Mouse (Mus musculus): ENCODE data around the gene Scyl2.
"Not testable (repeated sequence)": the region's sequence is repeated elsewhere in the genome, so short reads cannot be mapped to it uniquely, and the experiment has no call there.

The Scyl2 gene

DNA sequence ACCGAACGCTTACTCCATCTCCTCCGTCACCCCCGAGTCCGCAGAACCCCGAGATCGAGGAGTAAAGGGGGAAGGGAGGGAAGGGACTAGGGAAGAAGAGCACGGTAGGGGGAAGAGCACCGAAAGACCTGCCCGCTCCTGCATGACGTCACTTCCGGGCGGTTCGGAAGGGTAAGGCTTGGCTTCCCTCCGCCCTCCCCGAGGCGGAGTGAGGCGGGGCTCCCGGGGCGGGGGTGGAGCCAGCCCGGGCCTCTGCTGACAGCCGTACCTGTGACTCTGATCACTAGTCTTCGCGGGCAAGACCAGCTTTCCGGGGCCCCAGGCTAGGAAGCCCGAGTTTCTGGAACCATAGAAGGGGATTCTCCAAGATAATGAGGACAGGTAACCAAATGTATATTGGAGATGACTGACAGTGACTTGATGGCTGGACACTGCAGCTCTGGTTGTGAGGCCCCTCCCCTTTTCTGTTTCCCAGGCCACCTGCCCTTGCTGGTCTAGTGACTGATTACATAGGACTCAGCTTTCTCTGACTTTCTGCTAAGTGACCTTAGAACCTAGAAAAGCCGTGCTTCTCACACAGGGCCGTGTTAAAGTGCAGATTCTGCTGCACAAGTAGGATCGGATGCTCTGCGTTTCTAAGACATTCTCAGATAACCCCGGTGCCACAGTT lies at the start of gene Scyl2:
Gene Scyl2 (minus strand): TSS at position 147 of the 670 bp plus-strand sequence.
- peak; percentile 91 to 93 for DNase-seq (ENCODE audit: low spot score in 2 of 2)

DNA sequence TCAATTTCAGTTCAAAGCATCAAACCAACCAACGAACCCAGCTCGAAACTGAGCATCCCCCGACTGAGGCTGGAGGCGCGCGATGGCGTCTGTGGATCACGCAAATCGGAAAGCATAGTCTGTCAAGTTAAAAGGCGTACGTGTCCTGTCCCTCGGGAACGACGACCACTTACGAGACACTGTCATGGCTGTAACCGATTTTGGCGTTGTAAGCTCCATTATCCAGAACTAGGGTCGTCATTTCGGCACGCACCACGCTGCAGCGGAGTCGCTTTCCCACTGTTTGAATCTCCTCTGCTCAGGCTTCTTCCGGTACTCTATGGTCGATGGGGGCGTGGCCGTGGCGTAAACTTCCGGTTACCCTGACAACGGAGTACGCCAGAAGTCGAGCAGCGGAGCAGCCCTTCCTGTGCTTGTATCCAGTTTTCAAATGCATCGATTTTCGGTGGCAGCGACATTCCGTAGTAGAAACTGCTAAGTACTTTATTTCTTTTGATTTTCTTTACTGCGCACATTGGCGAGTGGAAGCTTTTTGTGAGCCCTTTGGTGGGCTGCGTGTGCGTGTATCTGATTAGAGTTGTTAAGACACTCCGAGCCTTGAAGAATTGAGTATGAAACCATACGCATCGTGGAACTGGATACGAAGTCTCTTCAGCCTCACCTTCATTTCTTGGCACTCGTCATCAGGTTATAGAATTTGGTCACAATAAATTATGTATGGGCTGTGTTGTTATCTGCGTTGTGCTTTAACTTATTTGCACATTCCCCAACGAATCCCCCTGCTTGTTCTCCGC lies 46.1 kb upstream of the Scyl2 start, which contains the start of gene Actr6:
Gene Actr6 (minus strand): TSS at position 295 of the 794 bp plus-strand sequence.
- peak; percentile 91 to 95 for DNase-seq (ENCODE audit: low spot score in 2 of 2)

DNA sequence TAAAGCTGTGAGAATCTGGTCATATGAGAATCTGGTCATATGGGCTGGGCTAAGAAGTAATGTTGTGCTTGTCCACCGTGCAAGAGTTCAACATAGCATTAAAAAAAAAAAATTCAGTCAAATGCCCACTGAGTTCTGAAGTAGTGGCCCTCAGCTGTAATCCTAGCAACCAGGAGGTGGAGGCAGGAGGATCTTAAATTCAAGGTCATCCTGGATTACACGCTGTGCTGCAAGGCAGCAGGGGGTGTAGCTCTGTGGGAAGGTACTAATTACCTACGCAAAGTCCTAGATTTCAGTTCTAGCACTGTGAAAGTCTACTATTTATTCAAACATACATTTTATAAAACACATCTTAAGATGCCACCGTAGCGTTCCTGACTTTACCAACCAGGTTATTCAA lies 45.3 kb upstream of the Scyl2 start:
- DNase-seq (ENCODE audit: low spot score in 2 of 2): no peak

DNA sequence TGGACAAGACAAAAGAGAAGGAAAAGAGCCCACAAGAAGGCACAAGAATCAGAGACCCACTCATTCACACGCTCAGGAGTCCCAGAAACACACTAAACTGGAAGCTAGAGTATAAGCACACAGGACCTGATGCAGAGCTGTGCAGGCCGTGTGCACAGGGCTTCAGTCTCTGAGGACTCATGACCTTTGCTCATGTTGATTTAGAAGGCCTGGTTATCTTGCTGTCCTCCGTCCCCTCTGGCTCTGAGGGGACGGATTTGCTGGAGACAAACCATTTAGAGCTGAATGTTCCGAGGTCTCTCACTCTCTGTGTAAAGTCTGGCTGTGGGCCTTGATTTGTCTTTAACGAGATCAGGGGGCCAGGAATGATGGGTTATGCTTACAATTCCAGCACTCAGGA lies 44.3 kb upstream of the Scyl2 start:
- DNase-seq (ENCODE audit: low spot score in 2 of 2): no peak

DNA sequence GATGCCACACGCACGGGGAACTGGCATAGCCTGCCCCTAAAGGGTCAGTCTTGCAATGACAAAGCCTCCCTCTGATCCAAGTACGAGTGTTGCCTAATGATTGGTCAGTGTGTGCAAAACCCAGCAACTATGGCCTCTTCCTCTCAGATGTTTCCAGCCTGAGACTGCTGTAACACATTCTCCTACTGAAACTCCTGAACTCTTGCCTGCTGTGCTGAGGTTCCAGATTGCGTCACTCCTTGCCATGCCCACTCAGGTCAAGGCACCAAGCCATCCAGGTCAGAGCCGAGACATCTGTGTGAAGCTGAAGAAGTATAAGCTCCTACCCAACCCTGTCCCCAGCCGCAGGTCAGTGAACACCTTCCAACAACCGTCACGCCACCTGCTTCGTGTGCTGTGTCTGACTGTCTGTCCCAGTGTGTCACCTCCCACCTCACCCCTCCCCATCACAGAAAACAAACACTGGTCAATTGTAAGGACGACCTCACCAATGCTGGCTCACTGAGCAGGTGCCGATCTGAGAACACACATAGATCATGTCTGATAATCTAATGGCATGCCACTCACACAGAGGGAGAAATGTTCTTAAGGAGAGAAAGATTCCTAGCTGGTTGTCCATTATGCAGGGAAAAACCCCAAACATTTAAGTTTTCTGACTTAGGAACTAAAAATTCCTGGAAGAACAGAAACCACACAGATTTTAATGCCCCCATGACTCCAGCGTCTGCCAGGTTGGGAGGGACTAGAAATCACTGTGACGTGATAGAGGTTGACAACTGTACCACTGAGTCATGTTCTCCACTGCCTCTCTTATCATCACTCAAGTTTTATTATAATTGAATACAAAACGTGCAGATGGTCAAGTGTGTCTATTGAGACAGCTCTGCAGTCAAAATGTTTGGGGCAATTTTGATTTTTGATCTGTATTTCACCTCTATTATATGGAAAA lies 36.4 kb upstream of the Scyl2 start:
- DNase-seq (ENCODE audit: low spot score in 2 of 2): no peak

DNA sequence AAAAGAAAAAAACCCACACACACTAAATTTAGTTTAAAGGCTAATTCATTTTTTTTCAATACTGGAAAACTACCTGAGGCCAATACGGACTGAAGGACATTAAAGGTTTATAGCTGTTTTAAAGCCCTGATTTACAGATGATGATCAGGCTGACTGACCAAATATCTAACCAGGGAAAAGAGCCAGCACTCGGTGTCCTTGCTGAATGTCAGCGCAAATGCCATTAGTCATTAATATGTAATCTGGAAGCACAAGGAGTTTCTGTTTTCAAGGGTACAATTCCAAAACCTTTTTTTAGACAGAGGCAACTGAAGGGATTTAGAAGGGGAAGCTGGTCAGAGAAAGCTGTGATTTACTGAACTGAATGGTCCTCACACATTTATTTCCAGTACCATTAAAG lies 34.7 kb upstream of the Scyl2 start:
- DNase-seq (ENCODE audit: low spot score in 2 of 2): no peak

DNA sequence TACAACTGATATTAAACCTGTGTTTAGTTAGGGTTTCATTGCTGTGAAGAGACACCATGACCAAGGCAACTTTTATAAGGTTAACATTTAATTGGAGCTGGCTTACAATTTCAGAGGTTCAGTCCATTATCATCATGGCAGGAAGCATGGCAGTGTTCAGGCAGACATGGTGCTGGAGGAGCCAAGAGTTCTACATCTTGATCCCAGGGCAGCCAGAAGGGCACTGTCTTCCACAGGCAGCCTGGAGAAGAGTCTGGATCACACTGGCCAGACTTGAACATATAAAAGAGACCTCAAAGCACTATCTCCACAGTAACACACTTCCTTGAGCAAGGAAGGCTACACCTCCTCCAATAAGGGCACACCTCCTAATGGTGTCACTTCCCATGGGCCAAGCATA lies 34.2 kb upstream of the Scyl2 start:
- no peak for DNase-seq (ENCODE audit: low spot score in 2 of 2)

DNA sequence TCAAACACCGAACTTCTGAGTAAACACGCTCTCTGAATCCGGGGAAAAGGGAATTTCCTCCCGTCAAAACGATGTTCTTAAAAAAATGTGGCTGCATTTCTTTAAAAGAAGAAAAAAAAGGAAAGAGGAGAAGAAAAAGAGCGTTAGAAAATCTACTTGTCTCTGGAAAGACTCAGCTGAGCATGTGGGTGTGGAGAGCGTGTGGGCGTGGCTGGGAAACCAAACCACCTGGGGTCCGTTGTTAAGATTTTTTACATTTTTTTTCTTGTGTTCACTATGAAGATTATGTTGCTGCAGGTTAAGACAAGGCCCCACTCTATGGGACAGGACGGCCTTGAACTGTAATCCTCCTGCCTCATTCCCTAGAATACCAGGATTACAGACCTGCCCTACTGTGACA lies 28.8 kb upstream of the Scyl2 start:
- peak; percentile 8 to 40 for DNase-seq (ENCODE audit: low spot score in 2 of 2)

DNA sequence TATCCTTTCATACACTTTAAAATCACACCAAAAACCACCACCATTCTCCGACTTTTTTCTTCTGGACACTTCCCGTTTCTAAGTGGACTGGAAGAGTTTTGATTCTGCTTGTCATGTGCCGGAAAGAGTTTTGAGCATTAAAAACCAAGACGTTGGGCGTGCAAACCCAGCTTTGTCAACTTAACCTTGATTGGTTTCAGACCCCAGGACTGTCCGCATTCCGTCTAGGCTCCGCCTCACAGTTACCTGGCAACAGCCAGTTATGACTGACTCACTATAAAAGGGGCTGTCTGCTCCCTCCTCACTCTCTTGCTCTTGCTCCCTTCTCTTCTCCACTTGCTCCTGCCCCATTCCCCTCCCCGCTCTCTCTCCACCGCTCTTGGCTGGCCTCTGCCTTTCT lies 22.6 kb upstream of the Scyl2 start:
- no peak for DNase-seq (ENCODE audit: low spot score in 2 of 2)

DNA sequence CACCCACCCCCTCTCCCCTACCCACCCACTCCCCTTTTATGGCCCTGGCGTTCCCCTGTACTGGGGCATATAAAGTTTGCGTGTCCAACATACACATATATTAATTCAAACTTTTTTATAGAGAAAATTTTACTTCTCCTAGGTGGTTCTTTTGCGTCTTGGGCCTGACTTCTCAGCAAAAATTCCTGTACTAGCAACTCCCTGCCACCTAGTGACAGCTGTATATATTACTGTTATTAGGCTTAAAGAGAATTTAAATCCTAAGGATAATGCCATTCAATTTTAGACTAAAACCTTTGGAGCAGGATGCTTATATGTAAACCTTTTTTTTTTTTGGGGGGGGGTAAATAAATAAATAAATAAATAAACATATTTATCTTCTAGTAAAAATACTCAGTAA lies 21.3 kb upstream of the Scyl2 start:
- no peak for DNase-seq (ENCODE audit: low spot score in 2 of 2)

DNA sequence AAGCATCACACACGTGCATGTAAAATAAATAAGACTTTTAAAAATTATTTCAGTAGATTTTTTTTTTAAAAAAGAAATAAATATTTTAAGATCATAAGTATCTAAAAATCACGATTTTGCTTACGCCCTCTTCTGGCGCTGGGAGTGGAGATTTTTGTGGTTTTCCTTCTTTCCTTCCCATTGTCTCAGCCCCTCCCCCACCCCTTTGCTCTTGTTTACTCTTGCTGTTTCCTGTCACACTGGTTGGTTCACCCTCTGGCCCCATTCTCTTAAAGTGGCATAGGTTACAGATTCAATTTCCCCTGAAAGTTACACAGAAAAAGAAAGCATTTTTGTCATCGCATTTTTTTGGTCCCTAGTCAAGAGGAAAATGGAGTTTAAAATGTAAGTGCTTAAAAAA lies 17.0 kb upstream of the Scyl2 start:
- no peak for DNase-seq (ENCODE audit: low spot score in 2 of 2)

DNA sequence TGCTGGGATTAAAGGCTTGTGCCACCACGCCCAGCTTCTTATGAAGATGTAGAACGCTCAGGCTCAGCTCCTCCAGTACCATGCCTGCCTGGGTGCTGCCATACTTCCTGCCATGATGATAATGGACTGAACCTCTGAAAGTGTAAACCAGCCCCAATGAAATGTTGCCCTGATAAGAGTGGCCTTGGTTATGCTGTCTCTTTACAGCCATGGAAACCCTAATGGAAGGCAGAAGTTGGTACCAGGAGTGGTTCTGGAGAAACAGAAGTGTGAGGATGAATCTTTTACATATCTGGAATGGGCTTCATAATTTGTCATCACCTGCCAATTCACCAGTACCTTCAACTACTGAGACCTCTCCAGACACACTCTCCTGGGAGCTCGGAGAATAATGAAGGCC lies 11.9 kb upstream of the Scyl2 start:
- DNase-seq (ENCODE audit: low spot score in 2 of 2): no peak

DNA sequence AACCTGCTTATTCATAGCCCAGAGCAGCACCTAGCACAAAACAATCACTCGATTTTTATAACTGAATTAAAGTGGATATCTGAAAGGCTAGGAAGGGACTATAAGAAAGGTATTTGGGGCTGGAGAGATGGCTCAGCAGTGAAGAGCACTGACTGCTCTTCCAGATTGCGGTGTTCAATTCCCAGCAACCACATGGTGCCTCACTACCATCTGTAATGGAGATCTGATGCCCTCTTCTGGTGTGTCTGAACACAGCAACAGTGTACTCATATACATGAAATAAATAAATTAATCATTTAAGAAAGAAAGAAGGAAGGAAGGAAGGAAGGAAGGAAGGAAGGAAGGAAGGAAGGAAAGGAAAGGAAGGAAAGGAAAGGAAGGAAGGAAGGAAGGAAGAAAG lies 10.2 kb upstream of the Scyl2 start:
- not testable (repeated sequence) for DNase-seq (ENCODE audit: low spot score in 2 of 2)

DNA sequence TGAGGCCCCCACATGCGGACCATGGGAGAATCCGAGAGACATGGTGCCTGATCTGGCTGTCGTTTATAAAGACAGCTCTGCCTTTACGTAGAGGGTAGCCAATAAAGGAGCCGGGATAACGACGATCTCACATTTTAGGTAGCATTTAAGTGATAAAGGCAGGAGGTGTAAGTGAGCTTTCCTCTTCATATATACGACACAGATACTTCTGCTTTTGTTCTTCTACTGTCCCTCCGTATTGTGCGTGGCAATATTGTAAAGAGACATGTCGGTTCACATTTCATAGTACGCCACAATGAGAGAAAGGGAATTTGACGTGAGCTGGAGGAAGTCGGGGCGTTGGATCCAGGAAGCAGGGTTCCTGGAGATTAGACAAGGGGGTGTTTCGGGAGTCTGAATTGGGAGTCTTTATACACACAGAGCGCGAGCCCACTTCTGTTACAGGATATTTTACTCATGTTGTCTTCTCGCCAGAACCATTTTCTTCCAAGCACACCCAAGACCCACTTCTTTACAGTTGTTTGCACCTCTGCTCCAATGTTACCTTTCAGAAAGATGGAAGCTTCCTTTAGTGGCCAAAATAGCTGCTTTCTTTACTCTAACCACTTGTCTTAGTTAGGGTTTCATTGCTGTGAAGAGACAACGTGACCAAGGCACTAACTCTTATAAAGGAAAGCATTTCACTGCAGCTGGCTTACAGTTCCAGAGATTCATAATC lies 9.3 kb upstream of the Scyl2 start:
- no peak for DNase-seq (ENCODE audit: low spot score in 2 of 2)

DNA sequence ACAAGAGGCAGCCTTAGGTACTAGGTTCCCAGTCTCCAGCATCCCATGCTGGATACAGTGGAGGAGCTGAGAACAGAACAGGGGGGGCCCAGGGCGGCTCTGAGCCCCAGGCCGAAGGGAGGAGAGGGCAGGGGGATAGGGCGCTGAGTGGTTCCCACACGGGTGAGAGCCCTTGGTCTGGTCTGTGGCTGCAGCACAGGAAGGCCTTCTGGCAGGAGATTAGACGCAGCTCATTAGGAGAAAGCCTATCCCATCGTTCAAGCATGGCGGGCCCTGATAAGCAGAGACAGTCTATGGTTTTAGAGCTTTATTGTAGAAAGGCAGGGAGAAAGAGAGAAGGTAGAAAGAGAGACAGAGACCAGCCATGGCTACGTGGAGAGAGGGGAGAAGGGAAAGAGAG lies 3.9 kb upstream of the Scyl2 start:
- DNase-seq (ENCODE audit: low spot score in 2 of 2): no peak

DNA sequence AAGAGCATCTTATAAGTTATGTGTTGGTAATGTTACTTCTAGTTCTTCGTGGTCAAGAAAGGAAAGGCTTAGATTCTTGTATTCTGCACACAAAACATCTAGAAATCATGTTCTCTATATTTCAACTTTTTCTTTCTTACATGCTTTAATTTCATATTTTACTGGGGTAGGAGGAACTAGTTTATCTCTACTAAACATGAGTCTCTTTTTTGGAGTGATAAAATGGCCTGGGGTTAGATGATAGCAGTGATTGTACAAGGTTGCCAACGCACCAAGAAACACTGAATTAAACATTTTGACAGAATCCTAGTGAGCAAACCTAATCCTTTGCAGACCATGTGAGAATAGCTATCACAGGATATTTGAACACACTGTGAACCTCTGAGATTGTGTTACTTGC lies 1.4 kb upstream of the Scyl2 start:
- no peak for DNase-seq (ENCODE audit: low spot score in 2 of 2)

DNA sequence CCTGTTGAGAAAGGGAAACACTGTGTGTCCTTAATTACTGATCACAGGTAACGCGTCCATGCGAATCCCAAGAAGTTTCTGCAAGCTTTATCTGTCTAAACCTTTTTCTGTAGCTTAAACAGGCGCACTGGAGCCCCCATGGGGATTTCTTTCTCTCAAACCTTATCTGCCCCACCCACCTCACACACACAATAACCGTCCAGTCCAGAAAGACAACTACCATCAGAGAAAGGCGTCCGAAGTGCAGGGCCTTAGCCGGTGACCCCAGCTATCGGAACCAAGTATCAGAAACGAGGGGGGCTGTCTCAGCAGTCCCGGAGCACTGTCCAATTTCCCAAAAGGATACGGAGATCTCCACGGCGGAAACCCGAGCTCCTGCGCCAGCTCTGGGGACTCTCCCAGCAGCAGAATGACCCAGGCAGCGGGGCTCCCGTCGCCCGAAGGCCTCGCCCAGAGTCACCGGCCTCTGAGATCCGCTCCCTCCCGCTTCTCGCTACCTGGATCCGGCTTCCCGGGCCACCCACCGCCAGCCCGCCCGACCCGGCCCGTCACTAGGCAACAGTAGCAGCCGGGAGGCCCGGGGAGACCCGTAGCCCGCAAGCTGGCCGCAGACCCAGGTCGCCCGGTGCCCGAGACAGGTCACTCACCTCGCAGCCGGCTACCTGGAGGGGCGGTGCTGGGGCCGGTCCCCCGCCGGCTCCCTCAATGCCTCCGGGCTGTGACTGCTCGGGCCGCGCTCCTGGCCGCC lies 520 bp downstream of the Scyl2 start:
- no peak for DNase-seq (ENCODE audit: low spot score in 2 of 2)

DNA sequence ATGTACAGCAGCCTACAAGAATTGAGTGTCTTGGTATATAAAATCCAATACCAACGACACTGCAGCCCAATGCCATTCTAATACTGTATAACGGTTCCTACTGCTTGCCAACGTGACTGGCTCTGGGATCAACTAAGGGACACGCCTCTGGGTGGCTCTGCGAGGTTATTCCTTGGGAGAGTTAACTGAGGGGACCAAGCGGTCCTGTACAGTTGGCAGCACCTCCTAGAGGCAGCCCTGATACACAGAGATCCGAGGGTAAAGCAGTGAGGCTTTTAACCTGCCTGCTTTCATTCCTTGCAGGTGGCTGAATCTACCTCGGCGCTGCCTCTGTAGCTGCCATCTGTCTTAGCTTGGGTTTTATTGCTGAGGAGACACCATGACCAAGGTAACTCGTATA lies 3.1 kb downstream of the Scyl2 start:
- no peak for DNase-seq (ENCODE audit: low spot score in 2 of 2)

DNA sequence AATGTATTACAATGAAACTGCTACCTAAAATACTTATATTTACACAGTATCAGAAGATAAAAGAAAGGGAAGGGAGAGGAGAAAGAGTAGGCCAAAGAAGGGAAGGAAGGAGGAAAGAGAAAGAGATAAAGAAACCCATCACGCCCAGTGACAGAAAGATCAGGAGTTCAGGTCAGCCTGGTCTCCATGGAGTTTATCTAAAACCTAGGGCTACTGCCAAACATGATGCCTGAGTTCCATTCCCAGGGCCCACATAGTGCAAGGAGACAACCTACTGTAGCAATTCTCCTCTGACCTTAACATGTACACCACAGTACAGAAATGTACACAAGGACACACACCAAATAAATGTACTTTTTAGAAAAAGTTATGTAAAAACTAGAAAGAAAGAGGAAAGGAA lies 3.9 kb downstream of the Scyl2 start:
- DNase-seq (ENCODE audit: low spot score in 2 of 2): no peak

DNA sequence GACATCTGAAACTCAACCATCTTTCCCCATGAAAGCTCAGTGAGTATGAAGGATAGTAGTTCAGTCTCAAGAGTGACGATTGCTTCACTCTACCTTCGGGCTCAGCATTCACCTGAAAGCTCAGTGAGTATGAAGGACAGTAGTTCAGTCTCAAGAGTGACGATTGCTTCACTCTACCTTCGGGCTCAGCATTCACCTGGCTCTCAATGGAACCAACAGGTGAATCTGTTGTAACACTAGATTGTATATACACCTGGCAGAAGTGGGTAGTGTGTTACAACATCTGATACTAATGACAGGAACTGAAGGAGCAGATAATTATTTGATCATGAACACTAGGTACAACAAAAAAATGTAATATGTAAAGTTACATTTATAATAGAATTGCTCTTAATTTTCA lies 4.4 kb downstream of the Scyl2 start:
- DNase-seq (ENCODE audit: low spot score in 2 of 2): no peak

DNA sequence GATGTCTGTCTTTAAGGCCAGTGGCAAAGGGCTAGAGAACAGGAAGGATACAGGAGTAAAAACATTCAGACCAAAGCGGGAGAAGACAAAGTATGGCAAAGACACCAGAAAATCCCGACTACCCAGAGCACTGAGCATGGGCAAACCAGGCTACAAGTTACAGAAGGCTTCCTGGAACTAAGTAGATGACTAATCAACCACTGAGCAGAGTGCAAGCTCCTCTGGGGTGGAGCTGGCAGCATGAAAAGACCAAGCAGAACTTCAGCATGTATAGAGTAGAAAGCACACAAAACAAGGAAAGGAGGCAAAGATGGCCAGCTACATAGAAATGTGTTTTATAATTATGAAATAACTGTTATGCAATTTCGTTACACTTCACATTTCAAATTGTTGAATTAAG lies 5.6 kb downstream of the Scyl2 start:
- DNase-seq (ENCODE audit: low spot score in 2 of 2): no peak
